Comparison of ENCODE assay signal across 17 mouse cellular contexts in genomic region chr5:47714333-47714732, GRCm38 (mm10).
"Had no signal": no experiment of that assay in that cellular context is flagged by ENCODE, and none has a peak within 500 bp of the region (broad histone marks: within the 10 kb centered on the region; RNA-seq: fewer than 3 reads in every experiment).

No protein-coding gene starts in this region.

- DNase-seq: liver, postnatal 0 days; lung, adult 2 months; lung, postnatal 14 days; lung, postnatal 36 days; right cerebral cortex, postnatal 14 days; thymus, adult 2 months; thymus, postnatal 36 days had no signal

- H3K4me3 ChIP-seq: liver, embryonic 15.5 days; lung, embryonic 15.5 days; megakaryocyte, embryonic 14.5 days; midbrain, embryonic 13.5 days; midbrain, embryonic 15.5 days; neural tube, embryonic 12.5 days; stomach, embryonic 15.5 days had no signal

- H3K27me3 ChIP-seq: liver, embryonic 15.5 days; lung, embryonic 15.5 days; megakaryocyte, embryonic 14.5 days; midbrain, embryonic 13.5 days; midbrain, embryonic 15.5 days; neural tube, embryonic 12.5 days; stomach, embryonic 15.5 days had no signal

- H3K9me3 ChIP-seq: liver, embryonic 15.5 days; lung, embryonic 15.5 days; megakaryocyte, embryonic 14.5 days; midbrain, embryonic 13.5 days; midbrain, embryonic 15.5 days; neural tube, embryonic 12.5 days; stomach, embryonic 15.5 days had no signal

- H3K9ac ChIP-seq: liver, embryonic 15.5 days; liver, postnatal 0 days; lung, embryonic 15.5 days; midbrain, embryonic 13.5 days; midbrain, embryonic 15.5 days; neural tube, embryonic 12.5 days; stomach, embryonic 15.5 days had no signal

- H3K36me3 ChIP-seq: liver, embryonic 15.5 days; lung, embryonic 15.5 days; midbrain, embryonic 13.5 days; midbrain, embryonic 15.5 days; neural tube, embryonic 12.5 days; stomach, embryonic 15.5 days had no signal

- H3K27ac ChIP-seq: liver, embryonic 15.5 days; lung, embryonic 15.5 days; macrophage; midbrain, embryonic 13.5 days; midbrain, embryonic 15.5 days; neural tube, embryonic 12.5 days; stomach, embryonic 15.5 days; stomach, postnatal 0 days had no signal

- H3K4me1 ChIP-seq: liver, embryonic 15.5 days; lung, embryonic 15.5 days; megakaryocyte, embryonic 14.5 days; midbrain, embryonic 13.5 days; midbrain, embryonic 15.5 days; neural tube, embryonic 12.5 days; stomach, embryonic 15.5 days had no signal

- ATAC-seq: liver, postnatal 0 days; lung, postnatal 0 days; midbrain, embryonic 13.5 days; midbrain, embryonic 15.5 days had no signal

- H3K4me2 ChIP-seq: liver, embryonic 15.5 days; lung, embryonic 15.5 days; midbrain, embryonic 13.5 days; midbrain, embryonic 15.5 days; neural tube, embryonic 12.5 days; stomach, embryonic 15.5 days had no signal
